Mouse (Mus musculus) heart, postnatal 0 days (tissue): ENCODE measurements around the gene Cit. TPM values are rescaled to one million over a fixed set of nuclear protein-coding genes. Genes with fewer than 3 reads are reported as not detected.

Experiments
- ATAC-seq: fragments of 200-750 bp; cut with Nextera tagmentation; 2 replicates; pipeline ENCODE4 v1.8.0; 2017; ENCODE audit warnings: low read depth, moderate number of reproducible peaks, moderate library complexity; ENCODE audit not compliant: insufficient read depth
- DNase-seq: peaks from one replicate; pipeline ENCODE4 v3.0.0-alpha.2; 2016; ENCODE audit warnings: low spot score
- H3K27ac ChIP-seq: fragments of 300-500 bp; sonication (generic); 2 replicates; pipeline ENCODE4 v1.5.1; 2014; ENCODE audit warnings: low read depth, mild to moderate bottlenecking
- H3K27me3 ChIP-seq: fragments of 300-500 bp; sonication (generic); 2 replicates; pipeline ENCODE4 v1.6.1; 2014; ENCODE audit warnings: low read length, mixed read lengths; ENCODE audit not compliant: control insufficient read depth, insufficient read depth
- H3K36me3 ChIP-seq: fragments of 300-500 bp; sonication (generic); replicated peaks from 2 replicates; pipeline ENCODE4 v1.6.1; 2014; ENCODE audit warnings: low read length, mixed read lengths; ENCODE audit not compliant: control insufficient read depth, insufficient read depth
- H3K4me1 ChIP-seq: fragments of 300-500 bp; sonication (generic); 2 replicates; pipeline ENCODE4 v1.6.1; 2014; ENCODE audit warnings: antibody characterized with exemption; ENCODE audit not compliant: control insufficient read depth, insufficient read depth
- H3K4me2 ChIP-seq: fragments of 300-500 bp; sonication (generic); 2 replicates; pipeline ENCODE4 v1.6.1; 2014; ENCODE audit warnings: low read depth, mild to moderate bottlenecking, low read length, moderate library complexity
- H3K4me3 ChIP-seq: fragments of 300-500 bp; sonication (generic); 2 replicates; pipeline ENCODE4 v1.5.1; 2014; ENCODE audit warnings: low read depth, low read length
- H3K9ac ChIP-seq: fragments of 300-500 bp; sonication (generic); replicated peaks from 2 replicates; pipeline ENCODE4 v1.6.1; 2014; ENCODE audit warnings: low read depth, low read length, mixed read lengths
- H3K9me3 ChIP-seq: fragments of 300-500 bp; sonication (generic); replicated peaks from 2 replicates; pipeline ENCODE4 v1.6.1; 2016; ENCODE audit warnings: low read length; ENCODE audit not compliant: control insufficient read depth
- CTCF ChIP-seq: IDR thresholded peaks from 2 replicates; pipeline ENCODE4 v1.5.1; 2016; ENCODE audit warnings: antibody characterized with exemption, control low read depth, low read depth
- EP300 ChIP-seq: IDR thresholded peaks from 2 replicates; pipeline ENCODE4 v1.6.1; 2016; ENCODE audit warnings: antibody characterized with exemption, low read depth
- WGBS: fragments of 180-500 bp; shearing (Covaris S2); extraction: QIAGEN DNeasy Blood & Tissue Kit; methylation state at CpG from one replicate; pipeline ENCODE4 v1.1.7; 2014; 5-methylcytosine and 5-hydroxymethylcytosine counted together
- polyA plus RNA-seq: library from polyadenylated mRNA; unstranded; fragments of >200 nt; fragmentation: Nextera tagmentation; extraction: Ambion mirVana; gene quantifications from 2 replicates; pipeline ENCODE4 v1.2.1, GENCODE M21; 2015
- total RNA-seq: library from RNA; depleted of rRNA; stranded (reverse); fragments of >200 nt; gene quantifications from 2 replicates; pipeline ENCODE4 v1.2.3, GENCODE M21; 2014; ENCODE audit warnings: low replicate concordance

Gene Cit
- total and polyA plus RNA-seq, 2 experiments from 2014 or later: 4.1 to 11.5 TPM

- Histone ChIP-seq H3K4me2 (no peak overlapping the region), H3K27me3 (no peaks in the 10 kb centered on the region), H3K9ac (no peak overlapping the region), H3K9me3 (no peaks in the 10 kb centered on the region), H3K36me3 (peaks cover 19% of the 10 kb centered on the region; the same call in 1 of the 2 replicates), H3K4me1 (no peaks in the 10 kb centered on the region), H3K4me3 (no peak overlapping the region), H3K27ac (no peak overlapping the region)
- DNase-seq (no peak), ATAC-seq (no peak)
- 83% methylated on average over 9 of the region's 9 CpGs for whole genome bisulfite sequencing
- TF ChIP-seq EP300 (no peak), CTCF (no peak)
Measured at GRCm38 (mm10) chr5:115961809-115962208, 116.7 kb downstream of the Cit start.

GRCm38 (mm10) chr5:115971236-115971635, 126.2 kb downstream of the Cit start:
- Histone ChIP-seq H3K4me1 (no peaks in the 10 kb centered on the region), H3K36me3 (peaks cover 32% of the 10 kb centered on the region), H3K27me3 (no peaks in the 10 kb centered on the region), H3K9ac (no peak overlapping the region), H3K27ac (no peak overlapping the region), H3K4me3 (no peak overlapping the region), H3K9me3 (no peaks in the 10 kb centered on the region), H3K4me2 (no peak overlapping the region)
- no peak for DNase-seq
- TF ChIP-seq EP300 (no peak), CTCF (no peak)
- ATAC-seq: no peak
- WGBS: 86% methylated on average over 15 of the region's 15 CpGs

- Histone ChIP-seq H3K4me3 (no peak overlapping the region), H3K27ac (no peak overlapping the region), H3K9me3 (no peaks in the 10 kb centered on the region), H3K9ac (no peak overlapping the region), H3K4me2 (no peak overlapping the region), H3K4me1 (no peaks in the 10 kb centered on the region), H3K36me3 (peaks cover 29% of the 10 kb centered on the region), H3K27me3 (no peaks in the 10 kb centered on the region)
- TF ChIP-seq EP300: no peak
- WGBS: 74% methylated on average over 10 of the region's 10 CpGs
- ATAC-seq (no peak), DNase-seq (no peak)
Measured at GRCm38 (mm10) chr5:115975672-115976071, 130.6 kb downstream of the Cit start.

GRCm38 (mm10) chr5:115976446-115976845, 131.4 kb downstream of the Cit start:
- Histone ChIP-seq H3K36me3 (peaks cover 24% of the 10 kb centered on the region), H3K4me1 (no peaks in the 10 kb centered on the region), H3K4me3 (no peak overlapping the region), H3K27ac (no peak overlapping the region), H3K9me3 (no peaks in the 10 kb centered on the region), H3K9ac (no peak overlapping the region), H3K27me3 (no peaks in the 10 kb centered on the region), H3K4me2 (no peak overlapping the region)
- ATAC-seq: no peak
- DNase-seq: no peak
- no peak for TF ChIP-seq EP300
- TF ChIP-seq CTCF: no peak
- WGBS: 94% methylated on average over 5 of the region's 5 CpGs

GRCm38 (mm10) chr5:115977266-115977665, 132.2 kb downstream of the Cit start:
- ATAC-seq (no peak), DNase-seq (no peak)
- H3K4me2 ChIP-seq: peak overlapping the region; percentile 16; the same call in 1 of the 2 replicates
- H3K36me3 ChIP-seq: peaks cover 32% of the 10 kb centered on the region; the same call in 1 of the 2 replicates
- H3K9ac ChIP-seq: no peak overlapping the region
- H3K4me1 ChIP-seq: no peaks in the 10 kb centered on the region
- no peaks in the 10 kb centered on the region for H3K27me3 ChIP-seq
- no peaks in the 10 kb centered on the region for H3K9me3 ChIP-seq
- peak overlapping the region; percentile 69 for H3K27ac ChIP-seq
- 56% methylated on average over 10 of the region's 10 CpGs for whole genome bisulfite sequencing
- H3K4me3 ChIP-seq: no peak overlapping the region
- TF ChIP-seq CTCF: no peak
- no peak for TF ChIP-seq EP300

- H3K27me3 ChIP-seq: no peaks in the 10 kb centered on the region
- no peak for TF ChIP-seq EP300
- TF ChIP-seq CTCF: no peak
- peaks cover 34% of the 10 kb centered on the region; the same call in 1 of the 2 replicates for H3K36me3 ChIP-seq
- H3K9ac ChIP-seq: no peak overlapping the region
- peak overlapping the region; percentile 69 for H3K27ac ChIP-seq
- H3K4me3 ChIP-seq: no peak overlapping the region
- 70% methylated on average over 10 of the region's 10 CpGs for WGBS
- no peaks in the 10 kb centered on the region for H3K4me1 ChIP-seq
- peak; percentile 62 for ATAC-seq
- H3K9me3 ChIP-seq: no peaks in the 10 kb centered on the region
- H3K4me2 ChIP-seq: peak overlapping the region; percentile 16; the same call in 1 of the 2 replicates
- peak; percentile 36 for DNase-seq
Measured at GRCm38 (mm10) chr5:115977757-115978156, 132.7 kb downstream of the Cit start.
